Mouse (Mus musculus): ENCODE measurements around the gene Tead3. TPM values are rescaled to one million over a fixed set of nuclear protein-coding genes. Genes with fewer than 3 reads are reported as not detected.
"Not testable (repeated sequence)": the region's sequence is repeated elsewhere in the genome, so short reads cannot be mapped to it uniquely, and the experiment has no call there.

Tead3 gene
- polyA plus RNA-seq, 1 experiment from 2014 or later = 18.8 TPM

GRCm38 (mm10) chr17:28358576-28359261, 8.1 kb upstream of the Tead3 start:
- 16% methylated on average over 24 of the region's 24 CpGs for WGBS
- not testable (repeated sequence) for H3K4me2 ChIP-seq (replicated peaks); ATAC-seq (ENCODE audit: insufficient number of reproducible peaks, low FRiP score, low TSS enrichment, low read depth)

GRCm38 (mm10) chr17:28355871-28356270, 5.3 kb upstream of the Tead3 start:
- Histone ChIP-seq H3K4me3 (replicated peaks) (no peak overlapping the region), H3K27me3 (no peaks in the 10 kb centered on the region), H3K27ac (replicated peaks) (no peak overlapping the region), H3K4me2 (replicated peaks) (no peak overlapping the region), H3K36me3 (no peaks in the 10 kb centered on the region), H3K9ac (no peak overlapping the region), H3K9me3 (replicated peaks) (no peaks in the 10 kb centered on the region), H3K4me1 (peaks cover 16% of the 10 kb centered on the region)
- ATAC-seq (ENCODE audit: insufficient number of reproducible peaks, low FRiP score, low TSS enrichment, low read depth) = no peak
- 81% methylated on average over 12 of the region's 12 CpGs for WGBS

More at GRCm38 (mm10) chr17:28358576-28359261, 8.1 kb upstream of the Tead3 start:
- H3K27me3 ChIP-seq; H3K36me3 ChIP-seq; H3K4me3 ChIP-seq (replicated peaks); H3K27ac ChIP-seq (replicated peaks); H3K9me3 ChIP-seq (replicated peaks); H3K9ac ChIP-seq: not testable (repeated sequence)
- H3K4me1 ChIP-seq = peaks cover 21% of the 10 kb centered on the region

GRCm38 (mm10) chr17:28352018-28352417, 1.4 kb upstream of the Tead3 start:
- Histone ChIP-seq H3K4me3 (replicated peaks) (peak overlapping the region; percentile 89), H3K9me3 (replicated peaks) (no peaks in the 10 kb centered on the region), H3K27ac (replicated peaks) (peak overlapping the region; percentile 100), H3K4me2 (replicated peaks) (peak overlapping the region; percentile 82), H3K9ac (no peak overlapping the region), H3K27me3 (no peaks in the 10 kb centered on the region), H3K4me1 (peaks cover 37% of the 10 kb centered on the region), H3K36me3 (no peaks in the 10 kb centered on the region)
- ATAC-seq (ENCODE audit: insufficient number of reproducible peaks, low FRiP score, low TSS enrichment, low read depth) = no peak
- 28% methylated on average over 11 of the region's 11 CpGs for WGBS

- no peak for ATAC-seq (ENCODE audit: insufficient number of reproducible peaks, low FRiP score, low TSS enrichment, low read depth)
- H3K9ac ChIP-seq = peak overlapping the region; percentile 53
- H3K27me3 ChIP-seq = no peaks in the 10 kb centered on the region
- no peaks in the 10 kb centered on the region for H3K9me3 ChIP-seq (replicated peaks)
- peaks cover 43% of the 10 kb centered on the region for H3K4me1 ChIP-seq
- peak overlapping the region; percentile 89 for H3K4me3 ChIP-seq (replicated peaks)
- H3K4me2 ChIP-seq (replicated peaks) = peak overlapping the region; percentile 82
- H3K27ac ChIP-seq (replicated peaks) = peak overlapping the region; percentile 100
- no peaks in the 10 kb centered on the region for H3K36me3 ChIP-seq
- 2% methylated on average over 29 of the region's 29 CpGs for WGBS
Observed at GRCm38 (mm10) chr17:28351353-28351890, 805 bp upstream of the Tead3 start.

- 0% methylated on average over 54 of the region's 54 CpGs for WGBS
- ATAC-seq (ENCODE audit: insufficient number of reproducible peaks, low FRiP score, low TSS enrichment, low read depth) = peak; percentile 44
- peak overlapping the region; percentile 96 for H3K9ac ChIP-seq
- peaks cover 57% of the 10 kb centered on the region for H3K4me1 ChIP-seq
- H3K4me2 ChIP-seq (replicated peaks) = peak overlapping the region; percentile 82
- no peaks in the 10 kb centered on the region for H3K27me3 ChIP-seq
- no peaks in the 10 kb centered on the region for H3K9me3 ChIP-seq (replicated peaks)
- H3K36me3 ChIP-seq = no peaks in the 10 kb centered on the region
- H3K4me3 ChIP-seq (replicated peaks) = peak overlapping the region; percentile 89
- peak overlapping the region; percentile 100 for H3K27ac ChIP-seq (replicated peaks)
Observed at GRCm38 (mm10) chr17:28349901-28350465, 634 bp downstream of the Tead3 start.

- Histone ChIP-seq H3K36me3 (no peaks in the 10 kb centered on the region), H3K9ac (peak overlapping the region; percentile 96), H3K4me3 (replicated peaks) (peak overlapping the region; percentile 89), H3K9me3 (replicated peaks) (no peaks in the 10 kb centered on the region), H3K27me3 (no peaks in the 10 kb centered on the region), H3K4me1 (peaks cover 63% of the 10 kb centered on the region), H3K27ac (replicated peaks) (peak overlapping the region; percentile 100), H3K4me2 (replicated peaks) (peak overlapping the region; percentile 82)
- 4% methylated on average over 11 of the region's 13 CpGs for WGBS
- ATAC-seq (ENCODE audit: insufficient number of reproducible peaks, low FRiP score, low TSS enrichment, low read depth) = no peak
Observed at GRCm38 (mm10) chr17:28349264-28349880, 1.2 kb downstream of the Tead3 start.

- peak overlapping the region; percentile 100 for H3K27ac ChIP-seq (replicated peaks)
- peak overlapping the region; percentile 82 for H3K4me2 ChIP-seq (replicated peaks)
- 24% methylated on average over 6 of the region's 6 CpGs for WGBS
- H3K4me1 ChIP-seq = peaks cover 73% of the 10 kb centered on the region
- no peak for ATAC-seq (ENCODE audit: insufficient number of reproducible peaks, low FRiP score, low TSS enrichment, low read depth)
- no peaks in the 10 kb centered on the region for H3K27me3 ChIP-seq
- H3K36me3 ChIP-seq = no peaks in the 10 kb centered on the region
- peak overlapping the region; percentile 96; the same call in 1 of the 2 replicates for H3K9ac ChIP-seq
- no peaks in the 10 kb centered on the region for H3K9me3 ChIP-seq (replicated peaks)
- peak overlapping the region; percentile 89 for H3K4me3 ChIP-seq (replicated peaks)
Observed at GRCm38 (mm10) chr17:28348211-28348610, 2.4 kb downstream of the Tead3 start.

- no peak for ATAC-seq (ENCODE audit: insufficient number of reproducible peaks, low FRiP score, low TSS enrichment, low read depth)
- peak overlapping the region; percentile 58; the same call in 1 of the 2 replicates for H3K27ac ChIP-seq (replicated peaks)
- no peaks in the 10 kb centered on the region for H3K9me3 ChIP-seq (replicated peaks)
- H3K9ac ChIP-seq = no peak overlapping the region
- peaks cover 82% of the 10 kb centered on the region for H3K4me1 ChIP-seq
- peak overlapping the region; percentile 82 for H3K4me2 ChIP-seq (replicated peaks)
- 57% methylated on average over 10 of the region's 10 CpGs for WGBS
- H3K4me3 ChIP-seq (replicated peaks) = peak overlapping the region; percentile 89
- no peaks in the 10 kb centered on the region for H3K27me3 ChIP-seq
- no peaks in the 10 kb centered on the region for H3K36me3 ChIP-seq
Observed at GRCm38 (mm10) chr17:28347327-28347726, 3.3 kb downstream of the Tead3 start.

- H3K9me3 ChIP-seq (replicated peaks) = no peaks in the 10 kb centered on the region
- 4% methylated on average over 10 of the region's 10 CpGs for WGBS
- H3K36me3 ChIP-seq = no peaks in the 10 kb centered on the region
- ATAC-seq (ENCODE audit: insufficient number of reproducible peaks, low FRiP score, low TSS enrichment, low read depth) = peak; percentile 20
- 0 out of 2 replicates have a peak overlapping the region, but pooled peaks have one; percentile 18 for H3K9ac ChIP-seq
- peak overlapping the region; percentile 28 for H3K4me3 ChIP-seq (replicated peaks)
- H3K4me1 ChIP-seq = peaks cover 84% of the 10 kb centered on the region
- peak overlapping the region; percentile 52 for H3K4me2 ChIP-seq (replicated peaks)
- H3K27me3 ChIP-seq = no peaks in the 10 kb centered on the region
- H3K27ac ChIP-seq (replicated peaks) = peak overlapping the region; percentile 96
Observed at GRCm38 (mm10) chr17:28345882-28346281, 4.7 kb downstream of the Tead3 start.

- H3K4me3 ChIP-seq (replicated peaks) = peak overlapping the region; percentile 28
- H3K4me2 ChIP-seq (replicated peaks) = peak overlapping the region; percentile 52
- H3K9ac ChIP-seq = peak overlapping the region; percentile 18; the same call in 1 of the 2 replicates
- 0 out of 2 replicates have a peak, but pooled peaks have one; percentile 3 for ATAC-seq (ENCODE audit: insufficient number of reproducible peaks, low FRiP score, low TSS enrichment, low read depth)
- 0 out of 2 replicates have a peak, but pooled peaks cover 2% of the 10 kb centered on the region for H3K36me3 ChIP-seq
- H3K27ac ChIP-seq (replicated peaks) = peak overlapping the region; percentile 96
- no peaks in the 10 kb centered on the region for H3K9me3 ChIP-seq (replicated peaks)
- peaks cover 90% of the 10 kb centered on the region for H3K4me1 ChIP-seq
- 9% methylated on average over 8 of the region's 8 CpGs for WGBS
- H3K27me3 ChIP-seq = no peaks in the 10 kb centered on the region
Observed at GRCm38 (mm10) chr17:28345271-28345721, 5.3 kb downstream of the Tead3 start.

GRCm38 (mm10) chr17:28344670-28345069, 5.9 kb downstream of the Tead3 start:
- Histone ChIP-seq H3K9ac (peak overlapping the region; percentile 18; the same call in 1 of the 2 replicates), H3K4me1 (peaks cover 92% of the 10 kb centered on the region), H3K27me3 (no peaks in the 10 kb centered on the region), H3K36me3 (peaks cover 8% of the 10 kb centered on the region), H3K27ac (replicated peaks) (peak overlapping the region; percentile 96), H3K4me2 (replicated peaks) (peak overlapping the region; percentile 52), H3K9me3 (replicated peaks) (no peaks in the 10 kb centered on the region), H3K4me3 (replicated peaks) (peak overlapping the region; percentile 28)
- ATAC-seq (ENCODE audit: insufficient number of reproducible peaks, low FRiP score, low TSS enrichment, low read depth) = no peak
- 48% methylated on average over 3 of the region's 3 CpGs for WGBS
